ENCODE assay signal across 8 mouse cellular contexts in the genomic region with DNA sequence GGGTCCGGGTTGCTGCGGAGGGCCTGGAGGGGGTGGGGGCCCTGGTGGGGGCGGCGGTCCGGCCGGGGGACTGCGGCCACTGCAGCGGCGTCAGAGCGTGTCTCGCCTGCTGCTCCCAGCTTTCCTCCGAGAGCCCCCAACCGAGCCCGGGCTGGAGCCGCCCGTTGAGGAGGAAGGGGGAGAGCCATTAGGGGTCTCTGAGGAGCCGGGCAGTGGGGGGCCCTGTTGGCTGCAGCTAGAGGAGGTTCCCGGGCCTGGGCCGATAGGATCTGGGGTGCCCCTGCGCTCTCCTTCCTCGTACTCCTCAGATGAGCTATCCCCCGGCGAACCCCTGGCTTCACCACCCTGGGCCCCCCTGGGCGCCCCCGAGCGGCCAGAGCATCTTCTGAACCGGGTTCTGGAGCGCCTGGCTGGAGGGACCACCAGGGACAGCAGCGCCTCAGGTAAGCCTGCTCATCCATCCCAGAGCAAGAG. TPM values are rescaled to one million over a fixed set of nuclear protein-coding genes. Genes with fewer than 3 reads are reported as not detected.
DNase-seq lines count a peak whose midpoint lies in the region; ATAC-seq lines count a peak whose summit lies in the region.

No protein-coding gene starts in this region.

- peak overlapping the region; percentile 74 for H3K4me3 ChIP-seq in forebrain, embryonic 15.5 days
- peak overlapping the region; percentile 68 for H3K4me3 ChIP-seq in liver, embryonic 13.5 days (replicated peaks)
- H3K4me3 ChIP-seq in stomach, embryonic 15.5 days (replicated peaks) = peak overlapping the region; percentile 63

- H3K27me3 ChIP-seq in forebrain, embryonic 15.5 days = no peaks in the 10 kb centered on the region
- peaks cover 45% of the 10 kb centered on the region for H3K27me3 ChIP-seq in liver, embryonic 13.5 days
- H3K27me3 ChIP-seq in stomach, embryonic 15.5 days (replicated peaks) = 0 out of 2 replicates have a peak, but pooled peaks cover 3% of the 10 kb centered on the region

- no peak overlapping the region for H3K27ac ChIP-seq in forebrain, embryonic 15.5 days (replicated peaks)
- no peak overlapping the region for H3K27ac ChIP-seq in liver, embryonic 13.5 days
- H3K27ac ChIP-seq in stomach, embryonic 15.5 days = no peak overlapping the region

- peak; percentile 41 for DNase-seq in kidney, postnatal 10 days
- DNase-seq in kidney, postnatal 25 days = no peak
- peak; percentile 51 to 64 for DNase-seq in cerebellum, postnatal 25 days
- no peak for DNase-seq in liver, embryonic 13.5 days
- no peak for DNase-seq in frontal cortex, adult 2 months (ENCODE audit: extremely low spot score in 1 of 2, low spot score in 1 of 2)
- no peak for DNase-seq in ovary, postnatal 14 days (ENCODE audit: low spot score)

- H3K9ac ChIP-seq in forebrain, embryonic 15.5 days (replicated peaks) = peak overlapping the region; percentile 85
- H3K9ac ChIP-seq in liver, embryonic 13.5 days = peak overlapping the region; percentile 72
- H3K9ac ChIP-seq in stomach, embryonic 15.5 days = peak overlapping the region; percentile 74

- ATAC-seq in forebrain, embryonic 15.5 days (replicated peaks) = peak; percentile 39
- ATAC-seq in liver, embryonic 13.5 days (ENCODE audit: low read depth) = no peak
- 0 out of 2 replicates have a peak, but pooled peaks have one; percentile 8 for ATAC-seq in stomach, embryonic 15.5 days (ENCODE audit: insufficient read depth, low FRiP score, low read depth)

- WGBS in forebrain, embryonic 15.5 days = 1% methylated on average over 28 of the region's 29 CpGs
- 4% methylated on average over 29 of the region's 29 CpGs for WGBS in liver, embryonic 13.5 days (ENCODE audit: insufficient replicate concordance)
- WGBS in stomach, embryonic 15.5 days = 2% methylated on average over 25 of the region's 29 CpGs

- H3K36me3 ChIP-seq in forebrain, embryonic 15.5 days = peaks cover 22% of the 10 kb centered on the region
- peaks cover 28% of the 10 kb centered on the region for H3K36me3 ChIP-seq in liver, embryonic 13.5 days
- H3K36me3 ChIP-seq in stomach, embryonic 15.5 days = peaks cover 16% of the 10 kb centered on the region

- peaks cover 25% of the 10 kb centered on the region for H3K4me1 ChIP-seq in forebrain, embryonic 15.5 days
- peaks cover 26% of the 10 kb centered on the region for H3K4me1 ChIP-seq in liver, embryonic 13.5 days (replicated peaks)
- peaks cover 11% of the 10 kb centered on the region for H3K4me1 ChIP-seq in stomach, embryonic 15.5 days

- peak overlapping the region; percentile 96 for H3K4me2 ChIP-seq in forebrain, embryonic 15.5 days (replicated peaks)
- peak overlapping the region; percentile 97 for H3K4me2 ChIP-seq in liver, embryonic 13.5 days
- H3K4me2 ChIP-seq in stomach, embryonic 15.5 days = peak overlapping the region; percentile 89

- no peaks in the 10 kb centered on the region for H3K9me3 ChIP-seq in forebrain, embryonic 15.5 days
- no peaks in the 10 kb centered on the region for H3K9me3 ChIP-seq in liver, embryonic 13.5 days (replicated peaks)
- no peaks in the 10 kb centered on the region for H3K9me3 ChIP-seq in stomach, embryonic 15.5 days

RNA-seq across cellular contexts. Expression of a gene that starts 0.7 kb away (rescaled TPM):
- polyA plus RNA-seq in forebrain, embryonic 15.5 days (2015; fragmentation: Nextera tagmentation; extraction: Ambion mirVana) = 4.2 and 5.8 TPM in 2 replicates
- polyA plus RNA-seq in liver, embryonic 13.5 days (2015; fragmentation: Nextera tagmentation; extraction: Ambion mirVana) = 0.20 and 0.23 TPM in 2 replicates
- polyA plus RNA-seq in stomach, embryonic 15.5 days (2015; fragmentation: Nextera tagmentation; extraction: Ambion mirVana) = 3.8 and 4.1 TPM in 2 replicates
- 167 and 174 TPM in 2 replicates for polyA plus RNA-seq in frontal cortex, adult 2 months (2012; rRNA removed)

RNA-seq across cellular contexts. Expression of a gene that starts 26.2 kb away (rescaled TPM):
- 4.4 and 5.1 TPM in 2 replicates for polyA plus RNA-seq in forebrain, embryonic 15.5 days (2015; fragmentation: Nextera tagmentation; extraction: Ambion mirVana)
- 1.3 TPM in 2 replicates for polyA plus RNA-seq in liver, embryonic 13.5 days (2015; fragmentation: Nextera tagmentation; extraction: Ambion mirVana)
- polyA plus RNA-seq in stomach, embryonic 15.5 days (2015; fragmentation: Nextera tagmentation; extraction: Ambion mirVana) = 4.5 and 5.0 TPM in 2 replicates
- 26.3 and 26.7 TPM in 2 replicates for polyA plus RNA-seq in frontal cortex, adult 2 months (2012; rRNA removed)

RNA-seq across cellular contexts. Expression of a gene that starts 32.6 kb away (rescaled TPM):
- polyA plus RNA-seq in forebrain, embryonic 15.5 days (2015; fragmentation: Nextera tagmentation; extraction: Ambion mirVana) = 53.5 and 53.9 TPM in 2 replicates
- 13.3 and 16.1 TPM in 2 replicates for polyA plus RNA-seq in liver, embryonic 13.5 days (2015; fragmentation: Nextera tagmentation; extraction: Ambion mirVana)
- 31.7 and 35.3 TPM in 2 replicates for polyA plus RNA-seq in stomach, embryonic 15.5 days (2015; fragmentation: Nextera tagmentation; extraction: Ambion mirVana)
- 47.8 TPM in 2 replicates for polyA plus RNA-seq in frontal cortex, adult 2 months (2012; rRNA removed)

RNA-seq across cellular contexts. Expression of a gene that starts 42.0 kb away (rescaled TPM):
- polyA plus RNA-seq in forebrain, embryonic 15.5 days (2015; fragmentation: Nextera tagmentation; extraction: Ambion mirVana) = 30.2 and 31.7 TPM in 2 replicates
- polyA plus RNA-seq in liver, embryonic 13.5 days (2015; fragmentation: Nextera tagmentation; extraction: Ambion mirVana) = 6.8 and 6.9 TPM in 2 replicates
- 23.0 and 23.6 TPM in 2 replicates for polyA plus RNA-seq in stomach, embryonic 15.5 days (2015; fragmentation: Nextera tagmentation; extraction: Ambion mirVana)
- polyA plus RNA-seq in frontal cortex, adult 2 months (2012; rRNA removed) = 112 and 123 TPM in 2 replicates

Comparison
In these comparisons a context has a peak if more than half of its experiments do, and no peak if none do; other contexts are left out.
1. DNase-seq: peak in kidney, postnatal 10 days (single experiment) and cerebellum, postnatal 25 days (2 of 2); none in kidney, postnatal 25 days (0 of 2), liver, embryonic 13.5 days (single experiment), frontal cortex, adult 2 months (0 of 2) and ovary, postnatal 14 days (single experiment).
2. RNA of a gene that starts 0.7 kb away (polyA plus RNA-seq): 167 to 174 TPM in frontal cortex, adult 2 months; 4.2 to 5.8 TPM in forebrain, embryonic 15.5 days, 3.8 to 4.1 TPM in stomach, embryonic 15.5 days and 0.20 to 0.23 TPM in liver, embryonic 13.5 days; every median in the first group is over 10 times any median in the second.
3. Peak in every context shown above with its lines, with median percentiles within 50 percentile points of each other: H3K4me2 ChIP-seq, H3K4me3 ChIP-seq and H3K9ac ChIP-seq.